Mouse (Mus musculus) heart, postnatal 36 days (tissue): Measurements from ENCODE around the gene Nubp2. TPM values are rescaled to one million over a fixed set of nuclear protein-coding genes. Genes with fewer than 3 reads are reported as not detected.

ENCODE experiments used
- total RNA-seq, 2 experiments: library from RNA; stranded (reverse); gene quantifications; 2 replicates each; pipeline ENCODE4 v1.2.3; 2021

Gene Nubp2
- total RNA-seq, 2 experiments from 2014 or later: 20.0 to 22.4 TPM

Other genes starting within 250 kb of the Nubp2 start
- gene Slc9a3r2, start 236.0 kb downstream of the Nubp2 start, total RNA-seq: 100 to 1,000 TPM in 1 of 2 experiments, 10 to 100 TPM in 1; 91.1 to 140 TPM
- not detected for gene Npw, start 227.9 kb downstream of the Nubp2 start, total RNA-seq
- gene Zfp598, start 216.7 kb downstream of the Nubp2 start, total RNA-seq: 10 to 100 TPM; 17.3 to 19.0 TPM
- gene Syngr3, start 196.4 kb downstream of the Nubp2 start, total RNA-seq: under 1 TPM; 0.14 to 0.22 TPM
- 10 to 100 TPM; 19.3 to 22.8 TPM for gene Gfer, start 190.2 kb downstream of the Nubp2 start, total RNA-seq
- gene Noxo1, start 190.1 kb downstream of the Nubp2 start, total RNA-seq: 1 to 10 TPM in 1 of 2 experiments, under 1 TPM in 1; 0.33 to 1.3 TPM
- 10 to 100 TPM; 16.3 to 17.7 TPM for gene Tbl3, start 178.7 kb downstream of the Nubp2 start, total RNA-seq
- gene Rnf151, start 168.3 kb downstream of the Nubp2 start, total RNA-seq: not detected
- 100 to 1,000 TPM; 668 to 757 TPM for gene Rps2, start 168.2 kb downstream of the Nubp2 start, total RNA-seq
- gene Ndufb10, start 161.9 kb downstream of the Nubp2 start, total RNA-seq: 1,000 to 10,000 TPM in 1 of 2 experiments, 100 to 1,000 TPM in 1; 979 to 1,034 TPM
- 100 to 1,000 TPM; 400 to 416 TPM for gene Rpl3l, start 158.5 kb downstream of the Nubp2 start, total RNA-seq
- gene Msrb1, start 149.7 kb downstream of the Nubp2 start, total RNA-seq: 100 to 1,000 TPM; 160 to 183 TPM
- gene Hs3st6, start 133.4 kb downstream of the Nubp2 start, total RNA-seq: not detected
- not detected for gene Meiob, start 82.1 kb downstream of the Nubp2 start, total RNA-seq
- 100 to 1,000 TPM; 102 to 104 TPM for gene Hagh, start 46.2 kb downstream of the Nubp2 start, total RNA-seq
- 10 to 100 TPM; 72.0 to 76.5 TPM for gene Fahd1, start 36.0 kb downstream of the Nubp2 start, total RNA-seq
- gene Igfals, start 20.4 kb downstream of the Nubp2 start, total RNA-seq: 1 to 10 TPM; 7.7 to 8.8 TPM
- 10 to 100 TPM; 26.3 to 28.0 TPM for gene Spsb3, start 294 bp upstream of the Nubp2 start, total RNA-seq
- gene Eme2, start 8.7 kb upstream of the Nubp2 start, total RNA-seq: 10 to 100 TPM; 18.8 to 19.0 TPM
- 100 to 1,000 TPM; 103 to 113 TPM for gene Mrps34, start 8.8 kb upstream of the Nubp2 start, total RNA-seq
- gene Nme3, start 10.2 kb upstream of the Nubp2 start, total RNA-seq: 10 to 100 TPM; 30.2 to 32.4 TPM
- 10 to 100 TPM; 58.9 to 63.0 TPM for gene Mapk8ip3, start 50.6 kb upstream of the Nubp2 start, total RNA-seq
- gene Jpt2, start 74.3 kb upstream of the Nubp2 start, total RNA-seq: 1 to 10 TPM; 6.4 to 7.9 TPM
- 10 to 100 TPM; 12.6 to 13.1 TPM for gene Cramp1l, start 129.4 kb upstream of the Nubp2 start, total RNA-seq
- 1 to 10 TPM; 5.7 to 7.3 TPM for gene Ift140, start 129.7 kb upstream of the Nubp2 start, total RNA-seq
- 10 to 100 TPM; 34.5 to 36.7 TPM for gene Tmem204, start 197.2 kb upstream of the Nubp2 start, total RNA-seq
- 10 to 100 TPM; 12.4 to 12.7 TPM for gene Telo2, start 229.6 kb upstream of the Nubp2 start, total RNA-seq
- gene Ptx4, start 234.4 kb upstream of the Nubp2 start, total RNA-seq: 1 to 10 TPM; 4.2 to 6.7 TPM
- 10 to 100 TPM; 28.7 to 34.3 TPM for gene Clcn7, start 247.0 kb upstream of the Nubp2 start, total RNA-seq